Mouse (Mus musculus) intestine, embryonic 15.5 days (tissue): Measurements from ENCODE around the gene Car15. TPM values are rescaled to one million over a fixed set of nuclear protein-coding genes. Genes with fewer than 3 reads are reported as not detected.

Experiments used
- ATAC-seq: fragments of 200-750 bp; cut with Nextera tagmentation; 2 replicates; pipeline ENCODE4 v1.8.0; 2017; ENCODE audit warnings: moderate TSS enrichment, moderate library complexity
- H3K27ac ChIP-seq: fragments of 300-500 bp; sonication (generic); 2 replicates; pipeline ENCODE4 v1.5.1; 2015; ENCODE audit warnings: mild to moderate bottlenecking, inconsistent platforms
- H3K27me3 ChIP-seq: fragments of 300-500 bp; sonication (generic); replicated peaks from 2 replicates; pipeline ENCODE4 v1.6.1; 2015; ENCODE audit warnings: inconsistent platforms
- H3K36me3 ChIP-seq: fragments of 300-500 bp; sonication (generic); 2 replicates; pipeline ENCODE4 v1.6.1; 2015; ENCODE audit warnings: inconsistent platforms
- H3K4me1 ChIP-seq: fragments of 300-500 bp; sonication (generic); replicated peaks from 2 replicates; pipeline ENCODE4 v1.6.1; 2015; ENCODE audit warnings: inconsistent platforms
- H3K4me2 ChIP-seq: fragments of 300-500 bp; sonication (generic); replicated peaks from 2 replicates; pipeline ENCODE4 v1.6.1; 2015; ENCODE audit warnings: mild to moderate bottlenecking, inconsistent platforms
- H3K4me3 ChIP-seq: fragments of 300-500 bp; sonication (generic); replicated peaks from 2 replicates; pipeline ENCODE4 v1.5.1; 2015; ENCODE audit warnings: inconsistent platforms
- H3K9ac ChIP-seq: fragments of 300-500 bp; sonication (generic); 2 replicates; pipeline ENCODE4 v1.6.1; 2015; ENCODE audit warnings: inconsistent platforms
- H3K9me3 ChIP-seq: fragments of 300-500 bp; sonication (generic); 2 replicates; pipeline ENCODE4 v1.6.1; 2016; ENCODE audit warnings: inconsistent platforms
- WGBS: fragments of 180-500 bp; shearing (Covaris S2); methylation state at CpG from one replicate; pipeline ENCODE4 v1.1.7; 2015; 5-methylcytosine and 5-hydroxymethylcytosine counted together
- polyA plus RNA-seq: library from polyadenylated mRNA; unstranded; fragments of >200 nt; fragmentation: Nextera tagmentation; extraction: Ambion mirVana; gene quantifications from 2 replicates; pipeline ENCODE4 v1.2.1, GENCODE M21; 2015

The Car15 gene
- polyA plus RNA-seq, 1 experiment from 2014 or later: 2.0 TPM

DNA sequence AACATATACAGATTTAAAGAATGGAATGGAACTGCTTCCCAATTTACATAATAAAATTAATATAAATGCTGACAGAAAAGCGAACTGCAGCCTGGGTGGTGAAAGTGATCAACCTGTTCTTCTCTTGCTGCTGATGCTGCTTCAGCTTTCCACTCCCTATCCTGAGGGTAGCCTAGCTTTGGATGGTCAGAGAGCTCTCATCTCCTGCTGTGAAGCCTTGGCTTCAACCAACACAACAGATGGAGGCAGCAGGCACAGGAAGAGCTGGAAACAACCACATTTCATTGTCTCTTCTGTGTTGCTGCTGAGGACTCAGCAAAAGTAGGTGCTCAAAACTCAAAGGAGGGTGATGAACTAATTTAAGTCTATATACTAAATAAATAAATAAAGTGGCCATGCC, 13.7 kb upstream of the Car15 start:
- ATAC-seq: no peak

DNA sequence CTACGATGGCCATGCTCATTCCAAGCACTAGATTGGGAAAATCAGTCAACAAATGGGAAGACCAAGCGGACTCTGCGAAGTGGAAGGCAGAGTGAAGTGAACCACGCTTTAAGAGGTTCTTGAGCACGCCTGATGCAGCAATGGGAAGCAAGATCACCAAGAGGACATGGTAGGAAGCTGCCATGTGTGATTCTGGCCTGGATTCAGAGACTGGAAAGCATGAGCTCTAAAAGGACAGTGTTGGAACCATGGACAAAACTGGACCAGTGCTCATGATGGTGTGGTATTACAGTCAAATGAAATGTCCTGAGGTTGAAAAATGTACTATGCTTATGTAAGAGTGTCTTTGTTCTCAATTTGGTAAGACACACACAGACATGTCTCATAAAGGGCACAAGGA, 13.2 kb upstream of the Car15 start:
- peaks cover 49% of the 10 kb centered on the region for H3K36me3 ChIP-seq
- 96% methylated on average over 5 of the region's 5 CpGs for WGBS

More for the DNA sequence above, 13.7 kb upstream of the Car15 start:
- H3K4me1 ChIP-seq: no peaks in the 10 kb centered on the region
- H3K27ac ChIP-seq: no peak overlapping the region
- H3K4me2 ChIP-seq: no peak overlapping the region
- H3K9me3 ChIP-seq: no peaks in the 10 kb centered on the region
- H3K9ac ChIP-seq: no peak overlapping the region
- no peak overlapping the region for H3K4me3 ChIP-seq
- H3K36me3 ChIP-seq: peaks cover 52% of the 10 kb centered on the region
- H3K27me3 ChIP-seq: no peaks in the 10 kb centered on the region
- 95% methylated on average over 1 of the region's 1 CpGs for WGBS

DNA sequence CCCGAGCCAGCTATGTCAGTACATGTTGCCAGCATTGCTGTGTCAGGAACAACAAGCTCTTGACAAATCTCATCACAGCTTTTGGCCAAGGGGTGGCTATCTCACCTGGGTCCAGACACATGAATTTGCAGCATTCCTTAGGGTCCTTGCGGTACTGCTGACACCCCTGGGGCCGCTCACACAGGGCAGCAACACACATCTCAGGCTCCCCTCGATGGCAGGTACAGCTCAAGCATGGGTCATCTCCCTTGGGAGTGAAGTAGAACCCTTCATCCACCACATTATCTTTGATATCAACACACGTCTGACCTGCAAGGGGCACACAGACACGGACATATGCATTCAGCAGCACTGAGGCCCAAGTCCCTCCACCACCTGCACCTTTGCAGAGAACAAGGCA, 11.3 kb upstream of the Car15 start:
- Histone ChIP-seq H3K27ac (no peak overlapping the region), H3K36me3 (peaks cover 55% of the 10 kb centered on the region), H3K9me3 (no peaks in the 10 kb centered on the region), H3K4me2 (no peak overlapping the region), H3K4me3 (no peak overlapping the region), H3K27me3 (no peaks in the 10 kb centered on the region), H3K9ac (no peak overlapping the region), H3K4me1 (no peaks in the 10 kb centered on the region)
- 87% methylated on average over 6 of the region's 6 CpGs for WGBS
- ATAC-seq: no peak

More for the DNA sequence above, 13.2 kb upstream of the Car15 start:
- Histone ChIP-seq H3K9me3 (no peaks in the 10 kb centered on the region), H3K27me3 (no peaks in the 10 kb centered on the region), H3K4me1 (no peaks in the 10 kb centered on the region), H3K4me3 (no peak overlapping the region), H3K4me2 (no peak overlapping the region), H3K9ac (no peak overlapping the region), H3K27ac (no peak overlapping the region)
- ATAC-seq: no peak

DNA sequence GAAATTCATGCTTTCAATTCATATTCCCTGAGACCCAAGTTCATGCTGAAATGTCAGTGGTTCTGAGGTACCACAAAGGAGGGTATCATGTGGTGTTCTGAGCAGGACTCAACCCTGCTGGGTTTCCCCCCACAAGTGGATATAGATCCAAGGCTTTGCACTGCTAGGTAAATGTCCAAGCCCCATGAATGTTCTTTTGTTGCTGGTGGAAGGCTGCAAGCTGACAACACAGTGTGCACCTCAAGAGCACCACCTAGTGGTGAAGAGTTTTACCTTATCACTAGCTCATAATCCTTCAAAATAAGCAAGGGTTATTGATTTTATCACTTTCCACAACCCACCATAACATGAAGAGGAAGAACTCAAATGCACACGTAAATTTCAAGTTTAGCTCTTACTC, 10.8 kb upstream of the Car15 start:
- Histone ChIP-seq H3K27me3 (no peaks in the 10 kb centered on the region), H3K36me3 (peaks cover 61% of the 10 kb centered on the region), H3K9me3 (no peaks in the 10 kb centered on the region), H3K4me3 (no peak overlapping the region), H3K4me2 (no peak overlapping the region), H3K4me1 (no peaks in the 10 kb centered on the region), H3K9ac (no peak overlapping the region), H3K27ac (no peak overlapping the region)
- no peak for ATAC-seq
- WGBS: 20% methylated on average over 1 of the region's 1 CpGs

DNA sequence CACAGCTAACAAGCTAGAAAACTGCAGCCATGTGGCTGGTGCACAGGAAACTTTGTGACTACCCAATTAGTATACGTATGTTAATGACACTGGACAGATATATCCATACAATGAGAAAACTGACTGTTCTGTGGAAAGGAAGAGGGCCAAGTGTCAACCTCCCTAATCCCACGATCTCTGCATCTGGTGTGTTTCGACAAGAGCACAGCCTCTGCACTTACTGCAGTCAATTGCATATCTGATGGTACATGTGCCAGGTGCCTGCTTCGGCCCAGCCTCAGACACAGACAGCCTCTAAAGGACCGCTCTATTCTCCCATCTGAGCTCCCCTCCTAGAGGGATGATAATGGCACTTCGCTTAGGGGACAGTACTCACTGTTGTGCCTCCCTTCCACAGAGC, 10.3 kb upstream of the Car15 start:
- Histone ChIP-seq H3K27me3 (no peaks in the 10 kb centered on the region), H3K4me2 (no peak overlapping the region), H3K9ac (no peak overlapping the region), H3K9me3 (no peaks in the 10 kb centered on the region), H3K4me3 (no peak overlapping the region), H3K36me3 (peaks cover 65% of the 10 kb centered on the region), H3K4me1 (no peaks in the 10 kb centered on the region), H3K27ac (no peak overlapping the region)
- ATAC-seq: no peak
- 92% methylated on average over 6 of the region's 6 CpGs for WGBS

DNA sequence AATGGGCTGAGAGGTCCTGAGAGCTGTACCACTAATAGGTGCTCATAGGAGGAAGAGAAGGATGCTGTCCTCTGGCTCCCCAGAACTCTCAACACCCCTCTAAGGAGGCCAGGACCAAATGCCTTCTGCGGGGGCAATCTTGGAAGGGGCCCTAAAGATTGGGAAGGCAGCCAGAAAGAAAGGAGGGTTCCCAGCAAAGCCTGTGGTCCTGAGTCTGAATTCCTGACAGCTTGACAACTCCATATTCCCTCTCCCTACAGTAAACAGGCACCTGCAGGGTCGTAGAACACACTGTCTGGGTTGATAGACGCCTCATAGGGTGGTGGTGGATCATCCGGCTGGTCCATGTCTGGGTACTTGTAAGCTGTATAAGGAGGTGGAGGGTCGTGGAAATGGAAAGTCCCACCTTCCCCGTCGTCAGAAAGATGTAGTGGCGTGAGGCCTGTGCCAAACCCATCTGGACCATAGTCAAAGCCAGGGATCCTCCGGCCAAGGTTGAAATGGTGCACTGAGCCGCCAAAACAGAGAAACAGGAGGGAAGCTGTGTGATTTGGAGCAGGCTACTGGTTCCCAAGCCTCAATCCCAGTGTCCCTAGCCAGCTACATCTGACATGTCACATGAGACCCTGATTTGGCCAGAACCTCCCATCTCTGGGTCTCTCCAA, 5.7 kb upstream of the Car15 start:
- H3K4me3 ChIP-seq: no peak overlapping the region
- no peak overlapping the region for H3K27ac ChIP-seq
- no peaks in the 10 kb centered on the region for H3K9me3 ChIP-seq
- H3K9ac ChIP-seq: no peak overlapping the region
- H3K4me1 ChIP-seq: no peaks in the 10 kb centered on the region
- H3K36me3 ChIP-seq: peaks cover 66% of the 10 kb centered on the region
- H3K27me3 ChIP-seq: no peaks in the 10 kb centered on the region
- ATAC-seq: no peak
- no peak overlapping the region for H3K4me2 ChIP-seq
- 86% methylated on average over 10 of the region's 10 CpGs for WGBS

DNA sequence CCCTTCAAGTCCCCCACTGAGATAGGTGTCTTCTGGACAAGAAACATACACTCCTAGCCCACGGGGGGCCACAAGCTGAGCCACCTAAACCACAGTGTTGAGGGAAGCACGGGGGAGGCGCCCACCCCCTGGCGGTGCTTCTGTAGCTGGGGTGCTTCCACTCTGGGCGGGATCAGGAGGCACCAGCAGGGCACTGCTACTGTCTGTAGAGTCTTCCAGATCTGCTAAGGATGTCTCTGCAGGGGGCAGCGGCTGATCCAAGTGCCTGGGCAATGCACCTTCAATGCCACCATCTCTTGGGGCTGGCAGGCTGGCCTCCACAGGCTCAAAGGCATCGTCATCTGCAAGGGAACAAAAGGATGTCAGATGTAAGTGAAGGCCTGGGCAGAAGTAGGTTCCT, 4.3 kb upstream of the Car15 start:
- Histone ChIP-seq H3K36me3 (peaks cover 56% of the 10 kb centered on the region), H3K27me3 (0 out of 2 replicates have a peak, but pooled peaks cover 3% of the 10 kb centered on the region), H3K4me2 (no peak overlapping the region), H3K4me3 (no peak overlapping the region), H3K27ac (no peak overlapping the region), H3K9ac (no peak overlapping the region), H3K4me1 (no peaks in the 10 kb centered on the region), H3K9me3 (no peaks in the 10 kb centered on the region)
- no peak for ATAC-seq
- WGBS: 93% methylated on average over 7 of the region's 7 CpGs

DNA sequence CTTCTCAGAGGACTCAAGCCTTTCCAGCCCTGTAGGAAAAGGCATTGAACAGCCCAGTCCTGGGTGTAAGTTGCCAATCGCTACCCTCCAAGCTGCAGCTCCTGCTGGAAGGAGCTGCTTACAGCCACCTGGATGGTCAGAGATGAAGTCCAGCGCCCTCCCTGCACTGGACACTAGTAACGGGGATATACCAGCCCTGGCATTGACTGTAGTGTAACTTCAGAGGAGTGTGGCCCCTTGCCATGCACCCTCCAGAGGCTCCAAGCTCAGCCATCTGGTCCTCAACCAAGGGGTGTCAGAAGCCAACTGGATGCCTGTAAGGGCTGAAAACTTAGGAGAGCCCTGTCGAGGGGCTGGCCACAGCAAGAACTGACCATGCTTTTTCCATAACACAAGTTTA, 1.8 kb upstream of the Car15 start:
- Histone ChIP-seq H3K4me3 (no peak overlapping the region), H3K36me3 (peaks cover 42% of the 10 kb centered on the region), H3K27me3 (peaks cover 25% of the 10 kb centered on the region), H3K4me1 (no peaks in the 10 kb centered on the region), H3K27ac (no peak overlapping the region), H3K9ac (no peak overlapping the region), H3K9me3 (no peaks in the 10 kb centered on the region), H3K4me2 (no peak overlapping the region)
- ATAC-seq: no peak
- WGBS: 86% methylated on average over 4 of the region's 4 CpGs

DNA sequence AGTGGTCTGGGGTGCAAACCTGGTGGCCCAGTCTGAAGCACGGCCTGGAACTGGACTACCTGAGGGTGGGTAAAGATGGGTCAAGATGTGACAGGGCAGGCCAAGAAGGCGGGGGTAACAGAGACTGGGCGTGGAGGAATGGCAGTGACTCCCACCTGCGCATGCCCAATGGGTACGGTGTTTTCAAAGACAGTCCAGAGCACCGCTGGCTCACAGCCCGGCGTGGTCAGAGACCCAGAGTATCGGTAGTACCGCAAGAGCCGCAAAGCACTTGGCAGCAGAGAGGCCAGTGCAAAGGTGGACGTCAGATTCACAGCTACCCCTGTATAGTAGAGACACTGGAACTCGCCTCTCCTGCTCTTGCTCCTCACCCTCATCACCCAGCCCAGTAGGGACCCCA, 2.7 kb downstream of the Car15 start:
- Histone ChIP-seq H3K4me3 (no peak overlapping the region), H3K36me3 (peaks cover 2% of the 10 kb centered on the region; the same call in 1 of the 2 replicates), H3K27ac (no peak overlapping the region), H3K27me3 (peaks cover 70% of the 10 kb centered on the region), H3K9me3 (no peaks in the 10 kb centered on the region), H3K9ac (no peak overlapping the region), H3K4me1 (peaks cover 12% of the 10 kb centered on the region), H3K4me2 (no peak overlapping the region)
- no peak for ATAC-seq
- WGBS: 39% methylated on average over 13 of the region's 13 CpGs

DNA sequence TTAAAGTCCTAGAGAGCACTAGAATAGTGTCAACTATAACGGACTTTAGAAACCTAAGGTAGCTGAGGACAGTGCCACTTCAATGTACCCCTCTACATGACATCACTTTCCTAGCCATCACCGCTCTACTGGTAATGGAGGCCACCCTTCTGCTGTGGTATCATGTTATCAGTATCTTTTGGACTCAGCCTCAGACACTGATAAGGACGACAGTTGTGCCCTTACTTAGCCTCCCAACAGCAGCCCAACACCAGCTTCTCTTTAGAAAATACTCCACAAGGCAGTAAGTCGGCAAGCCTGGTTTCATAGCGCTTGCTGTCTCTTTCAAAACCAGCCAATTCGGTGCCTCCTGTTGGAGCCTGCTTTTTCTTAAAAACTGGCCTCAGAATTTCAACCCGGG, 3.6 kb downstream of the Car15 start:
- Histone ChIP-seq H3K9me3 (no peaks in the 10 kb centered on the region), H3K4me3 (peak overlapping the region; percentile 57), H3K4me2 (peak overlapping the region; percentile 97), H3K36me3 (no peaks in the 10 kb centered on the region), H3K27ac (no peak overlapping the region), H3K9ac (no peak overlapping the region), H3K4me1 (peaks cover 12% of the 10 kb centered on the region), H3K27me3 (peaks cover 74% of the 10 kb centered on the region)
- no peak for ATAC-seq
- WGBS: 55% methylated on average over 7 of the region's 7 CpGs

DNA sequence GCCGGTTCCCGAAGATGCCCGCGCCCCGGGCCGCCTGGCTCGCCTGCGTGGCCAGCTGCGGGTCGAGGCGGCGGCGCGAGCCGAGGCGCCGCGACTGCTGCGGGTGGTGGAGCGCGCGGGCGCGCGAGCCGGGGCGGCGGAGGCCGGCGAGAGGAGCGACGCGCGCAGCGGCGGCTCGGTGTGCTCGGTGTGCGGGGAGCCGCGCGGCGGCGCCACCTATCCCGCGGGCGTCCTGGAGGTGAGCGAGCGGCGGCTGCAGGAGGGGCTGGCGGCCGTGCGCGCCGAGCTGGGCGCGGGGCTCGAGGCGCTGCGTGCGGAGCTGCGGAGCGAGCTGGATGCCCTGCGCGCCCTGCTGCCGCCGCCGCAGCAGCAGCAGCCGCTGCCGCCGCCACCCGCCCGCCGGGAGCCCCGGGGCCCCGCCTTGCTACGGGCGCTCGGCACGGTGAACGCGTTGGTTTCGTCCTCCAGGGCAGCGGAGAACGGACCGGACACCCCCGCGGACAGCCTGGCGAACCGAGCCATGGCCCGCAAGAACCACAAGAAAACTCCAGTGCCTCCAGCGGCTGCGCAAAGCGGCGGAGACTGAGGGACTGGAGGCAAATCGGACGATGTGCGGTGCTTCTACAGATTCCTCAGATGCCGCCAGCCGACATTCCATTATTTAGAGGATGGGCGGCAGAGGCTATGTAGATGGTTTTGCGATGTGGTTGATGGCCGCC, 4.3 kb downstream of the Car15 start:
- peak; percentile 60 for ATAC-seq
- peaks cover 74% of the 10 kb centered on the region for H3K27me3 ChIP-seq
- no peak overlapping the region for H3K27ac ChIP-seq

DNA sequence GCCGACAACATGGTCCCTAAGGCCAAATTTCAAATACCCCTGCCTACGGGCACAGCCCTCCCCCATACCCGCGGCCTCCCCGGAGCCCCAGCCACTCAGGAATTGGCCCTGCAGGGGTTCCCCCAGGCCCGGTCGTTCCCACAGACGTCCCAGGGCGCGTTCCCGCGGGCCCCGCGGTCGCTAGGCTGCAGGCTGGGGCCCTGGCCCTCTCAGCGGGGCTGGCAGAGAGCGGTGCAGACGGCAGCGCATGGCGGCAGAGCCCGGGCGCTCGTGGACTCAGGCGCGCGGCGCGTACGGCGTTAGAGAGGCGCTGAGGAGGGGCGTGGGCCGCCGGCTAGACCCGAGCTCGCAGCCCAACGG, 4.9 kb downstream of the Car15 start:
- H3K9ac ChIP-seq: peak overlapping the region; percentile 52
- H3K27ac ChIP-seq: no peak overlapping the region
- H3K27me3 ChIP-seq: peaks cover 71% of the 10 kb centered on the region
- WGBS: under 1% methylated on average over 37 of the region's 37 CpGs
- peak; percentile 58 for ATAC-seq
- no peaks in the 10 kb centered on the region for H3K9me3 ChIP-seq
- H3K4me2 ChIP-seq: peak overlapping the region; percentile 97
- no peaks in the 10 kb centered on the region for H3K36me3 ChIP-seq
- H3K4me1 ChIP-seq: peaks cover 12% of the 10 kb centered on the region
- H3K4me3 ChIP-seq: peak overlapping the region; percentile 57

More for the DNA sequence above, 4.3 kb downstream of the Car15 start:
- Histone ChIP-seq H3K36me3 (no peaks in the 10 kb centered on the region), H3K9ac (peak overlapping the region; percentile 52), H3K4me2 (peak overlapping the region; percentile 97), H3K4me3 (peak overlapping the region; percentile 57), H3K9me3 (no peaks in the 10 kb centered on the region), H3K4me1 (peaks cover 12% of the 10 kb centered on the region)
- WGBS: under 1% methylated on average over 97 of the region's 103 CpGs

DNA sequence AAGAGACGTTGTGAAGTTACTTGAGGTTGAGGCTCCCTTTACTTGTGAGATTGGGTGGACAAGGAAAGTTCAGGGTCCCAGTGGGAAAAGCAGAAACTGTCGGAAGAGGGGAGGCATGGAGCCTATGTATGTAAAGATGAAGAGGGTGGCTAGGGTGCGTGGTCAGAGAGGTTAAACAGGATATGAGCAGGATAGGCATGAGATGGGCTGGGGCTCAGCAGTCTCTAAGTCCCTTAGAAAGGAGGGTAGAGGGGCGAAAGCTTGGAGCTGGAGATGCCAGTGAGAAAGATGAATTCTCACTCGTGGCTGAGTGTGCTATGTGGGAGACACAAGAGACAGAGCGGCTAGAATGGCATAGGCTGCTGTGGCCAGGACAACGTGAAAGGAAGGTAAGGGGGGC, 5.3 kb downstream of the Car15 start, which contains the start of gene B830017H08Rik:
Gene B830017H08Rik, plus strand, starts transcription at position 301 of the 400 bp plus-strand sequence.
- Histone ChIP-seq H3K9me3 (no peaks in the 10 kb centered on the region), H3K4me2 (peak within 1 kb of the TSS; percentile 97), H3K27ac (no peak within 1 kb of the TSS), H3K27me3 (peaks cover 71% of the 10 kb centered on the region), H3K4me3 (peak within 1 kb of the TSS; percentile 57), H3K9ac (peak within 1 kb of the TSS; percentile 52), H3K4me1 (peaks cover 12% of the 10 kb centered on the region), H3K36me3 (no peaks in the 10 kb centered on the region)
- WGBS: 28% methylated on average over 7 of the region's 7 CpGs
- ATAC-seq: no peak
